Mouse (Mus musculus) left cerebral cortex, postnatal 10 days (tissue): ENCODE results near the gene Vmn2r124. TPM values are rescaled to one million over a fixed set of nuclear protein-coding genes. Genes with fewer than 3 reads are reported as not detected.
"Not testable (repeated sequence)": the region's sequence is repeated elsewhere in the genome, so short reads cannot be mapped to it uniquely, and the experiment has no call there.

ENCODE experiments used
- DNase-seq, 2 experiments: peaks; one replicate each; pipeline ENCODE4 v3.0.0; 2021 to 2022; ENCODE audit warnings: low spot score in 2 of 2, mixed read lengths in 1 of 2; ENCODE audit errors: extremely low spot score in 1 of 2
- intact Hi-C: fragments of 180-260 bp; cut with DNase I; formaldehyde crosslinking; loops from one replicate; pipeline ENCODE4 v1.15.1; 2025
- total RNA-seq, 2 experiments: library from RNA; stranded (reverse); gene quantifications; 2 replicates each; pipeline ENCODE4 v1.2.3; 2021

The Vmn2r124 gene
- total RNA-seq = under 1 TPM; 0.04 to 0.12 TPM

DNA sequence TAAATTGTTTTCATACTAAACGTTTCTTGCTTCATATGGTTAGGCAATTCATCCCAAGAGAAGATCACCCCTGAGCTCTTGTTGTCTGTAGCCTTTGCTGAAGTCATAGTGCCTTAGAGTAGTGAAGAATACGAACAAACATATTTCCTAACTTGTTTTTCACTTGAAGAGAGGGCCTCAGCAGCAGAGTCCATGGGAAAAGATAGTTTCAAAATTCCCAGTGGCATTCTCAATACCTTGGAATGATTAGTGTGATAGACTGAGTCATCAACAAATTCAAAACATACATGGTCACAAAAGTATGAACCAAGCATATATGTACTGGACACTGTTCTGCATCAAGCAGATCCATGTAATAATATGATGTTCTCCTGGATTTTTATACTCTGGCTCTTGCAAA is at the start of gene Vmn2r124:
Vmn2r124 (plus strand) TSS at position 301 of the 400 bp plus-strand sequence.
- intact Hi-C loops = no loop called here
- no peak for DNase-seq

GRCm38 (mm10) chr17:18004752-18005151 is 44.5 kb upstream of the Vmn2r124 start:
- no peak for DNase-seq
- intact Hi-C loops = no loop called here

DNA sequence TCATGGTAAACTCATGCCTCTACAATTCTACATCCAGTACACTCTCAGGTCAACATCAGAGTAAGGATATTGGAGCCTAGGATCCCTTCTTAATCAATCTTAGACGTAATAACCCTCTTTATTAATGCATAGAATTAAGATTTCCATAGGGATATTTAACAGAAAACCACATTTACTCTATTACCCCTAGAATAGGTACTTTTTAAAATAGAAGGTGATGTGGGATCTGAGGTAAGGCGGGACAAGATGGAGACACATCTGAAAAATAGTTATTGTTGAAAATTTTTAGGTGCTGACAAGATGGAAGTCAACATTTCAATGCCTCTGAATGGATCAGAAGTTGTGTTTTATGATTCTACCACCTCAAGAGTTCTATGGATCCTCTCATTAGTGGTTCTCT is 27.8 kb upstream of the Vmn2r124 start, which contains the start of gene Fpr-rs4:
Fpr-rs4 (plus strand) TSS at position 301 of the 400 bp plus-strand sequence.
- no peak for DNase-seq
- intact Hi-C loops = no loop called here

- DNase-seq, intact Hi-C loops: not testable (repeated sequence)
Measured at GRCm38 (mm10) chr17:18084716-18085115, 35.5 kb downstream of the Vmn2r124 start, which contains the start of gene Vmn2r91. TSS of gene Vmn2r91 (plus strand) at chr17:18085016.

GRCm38 (mm10) chr17:18095626-18096025 is 46.4 kb downstream of the Vmn2r124 start:
- DNase-seq, intact Hi-C loops: not testable (repeated sequence)

- DNase-seq, intact Hi-C loops: not testable (repeated sequence)
Measured at GRCm38 (mm10) chr17:18102265-18102664, 53.0 kb downstream of the Vmn2r124 start.

Other genes with a start within 250 kb of the Vmn2r124 start
- 10 to 100 TPM; 80.5 to 82.2 TPM for gene Spaca6, start 222.3 kb upstream of the Vmn2r124 start, total RNA-seq
- gene Has1, start 194.2 kb upstream of the Vmn2r124 start, total RNA-seq = under 1 TPM; 0.20 to 0.64 TPM
- gene Fpr1, start 165.5 kb upstream of the Vmn2r124 start, total RNA-seq = not detected
- gene Fpr2, start 161.6 kb upstream of the Vmn2r124 start, total RNA-seq = not detected
- gene Fpr3, start 161.6 kb upstream of the Vmn2r124 start, total RNA-seq = not detected
- not detected for gene Fpr-rs4, start 27.7 kb upstream of the Vmn2r124 start, total RNA-seq
- gene Vmn2r91, start 35.6 kb downstream of the Vmn2r124 start, total RNA-seq = not detected
- not detected for gene Vmn2r92, start 102.5 kb downstream of the Vmn2r124 start, total RNA-seq
- gene Vmn2r94, start 228.3 kb downstream of the Vmn2r124 start, total RNA-seq = not detected
- gene Vmn2r93, start 248.7 kb downstream of the Vmn2r124 start, total RNA-seq = not detected